Comparison of ENCODE assay signal across 8 mouse cellular contexts in the genomic region with DNA sequence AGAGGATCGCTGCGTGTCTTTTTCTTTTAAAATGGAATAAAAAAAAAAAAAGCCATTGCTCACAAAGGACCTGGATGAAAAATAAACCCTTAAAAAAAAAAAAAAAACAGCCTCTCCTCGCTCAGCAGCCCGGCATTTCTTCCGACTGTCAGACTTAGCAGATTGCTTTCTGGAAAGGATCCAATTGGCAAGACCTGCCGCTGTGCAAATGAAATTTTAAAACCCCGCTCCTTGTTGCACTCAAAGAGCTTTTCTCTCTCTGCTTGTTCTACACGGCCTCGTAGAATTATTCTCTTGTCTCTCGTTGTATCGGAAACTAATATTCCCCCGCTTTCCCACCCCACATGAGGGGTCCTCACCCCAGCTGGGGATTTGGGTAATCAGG.
DNase-seq lines count a peak whose midpoint lies in the region; ATAC-seq and TF ChIP-seq lines count a peak whose summit lies in the region.

No protein-coding gene starts in this region.

- peak in 1 of 2 experiments; percentile 14 for DNase-seq in left cerebral cortex, adult 2 months (ENCODE audit: extremely low spot score in 1 of 2, low spot score in 2 of 2)
- no peak for DNase-seq in left cerebral cortex, adult 11 months (ENCODE audit: low spot score)
- peak; percentile 58 for DNase-seq in lung, postnatal 10 days
- DNase-seq in stomach, postnatal 0 days (ENCODE audit: low spot score) = no peak
- no peak for DNase-seq in embryo, embryonic 9.5 days (ENCODE audit: extremely low spot score)
- no peak for DNase-seq in spleen, adult 12 weeks (ENCODE audit: low spot score)

- no peak for TF ChIP-seq EP300 in stomach, postnatal 0 days (optimal IDR thresholded peaks at IDR 0.05)

- no peak for TF ChIP-seq CTCF in left cerebral cortex, adult 2 months (IDR thresholded peaks at IDR 0.05)
- TF ChIP-seq CTCF in stomach, postnatal 0 days (IDR thresholded peaks at IDR 0.05; ENCODE audit: low read depth) = no peak

- peaks cover 41% of the 10 kb centered on the region for H3K4me1 ChIP-seq in forebrain, embryonic 16.5 days (replicated peaks; ENCODE audit: control insufficient read depth, insufficient read depth, low read length)
- H3K4me1 ChIP-seq in kidney, embryonic 15.5 days = peaks cover 24% of the 10 kb centered on the region
- no peaks in the 10 kb centered on the region for H3K4me1 ChIP-seq in stomach, postnatal 0 days (replicated peaks; ENCODE audit: control insufficient read depth, insufficient read depth)

- no peak overlapping the region for H3K27ac ChIP-seq in left cerebral cortex, adult 2 months
- peak overlapping the region; percentile 98 for H3K27ac ChIP-seq in forebrain, embryonic 16.5 days (ENCODE audit: low read length)
- H3K27ac ChIP-seq in kidney, embryonic 15.5 days = 0 out of 2 replicates have a peak overlapping the region, but pooled peaks have one; percentile 39
- no peak overlapping the region for H3K27ac ChIP-seq in stomach, postnatal 0 days (replicated peaks)

- WGBS in forebrain, embryonic 16.5 days = 13% methylated on average over 12 of the region's 12 CpGs
- 34% methylated on average over 12 of the region's 12 CpGs for WGBS in kidney, embryonic 15.5 days
- 18% methylated on average over 12 of the region's 12 CpGs for WGBS in stomach, postnatal 0 days

- peak overlapping the region; percentile 18; the same call in 1 of the 2 replicates for H3K4me3 ChIP-seq in left cerebral cortex, adult 2 months
- H3K4me3 ChIP-seq in forebrain, embryonic 16.5 days (replicated peaks; ENCODE audit: low read length) = peak overlapping the region; percentile 20
- peak overlapping the region; percentile 17; the same call in 1 of the 2 replicates for H3K4me3 ChIP-seq in kidney, embryonic 15.5 days (replicated peaks)
- peak overlapping the region; percentile 10; the same call in 1 of the 2 replicates for H3K4me3 ChIP-seq in stomach, postnatal 0 days (ENCODE audit: low read depth, low read length)

- ATAC-seq in forebrain, embryonic 16.5 days = peak; percentile 77
- no peak for ATAC-seq in kidney, embryonic 15.5 days (replicated peaks; ENCODE audit: low FRiP score)
- no peak for ATAC-seq in stomach, postnatal 0 days (ENCODE audit: low FRiP score, low TSS enrichment)

- H3K36me3 ChIP-seq in forebrain, embryonic 16.5 days (ENCODE audit: control insufficient read depth, insufficient read depth) = no peaks in the 10 kb centered on the region
- H3K36me3 ChIP-seq in kidney, embryonic 15.5 days = no peaks in the 10 kb centered on the region
- H3K36me3 ChIP-seq in stomach, postnatal 0 days (ENCODE audit: control insufficient read depth, insufficient read depth, low read length) = no peaks in the 10 kb centered on the region

- H3K9me3 ChIP-seq in forebrain, embryonic 16.5 days (ENCODE audit: control insufficient read depth, low read length) = no peaks in the 10 kb centered on the region
- no peaks in the 10 kb centered on the region for H3K9me3 ChIP-seq in kidney, embryonic 15.5 days (replicated peaks)
- H3K9me3 ChIP-seq in stomach, postnatal 0 days (ENCODE audit: control insufficient read depth, low read length) = no peaks in the 10 kb centered on the region

- peak overlapping the region; percentile 59 for H3K9ac ChIP-seq in forebrain, embryonic 16.5 days (replicated peaks; ENCODE audit: low read depth, low read length)
- H3K9ac ChIP-seq in kidney, embryonic 15.5 days = no peak overlapping the region
- no peak overlapping the region for H3K9ac ChIP-seq in stomach, postnatal 0 days (ENCODE audit: low read length)

- intact Hi-C loops in left cerebral cortex, adult 2 months (cut with DNase I) = no loop called here

- H3K4me2 ChIP-seq in forebrain, embryonic 16.5 days (ENCODE audit: low read length) = peak overlapping the region; percentile 51
- H3K4me2 ChIP-seq in kidney, embryonic 15.5 days = peak overlapping the region; percentile 52
- peak overlapping the region; percentile 56 for H3K4me2 ChIP-seq in stomach, postnatal 0 days (replicated peaks; ENCODE audit: low read depth)

- H3K27me3 ChIP-seq in forebrain, embryonic 16.5 days (replicated peaks; ENCODE audit: control insufficient read depth, insufficient read depth, low read length) = no peaks in the 10 kb centered on the region
- peaks cover 57% of the 10 kb centered on the region for H3K27me3 ChIP-seq in kidney, embryonic 15.5 days
- H3K27me3 ChIP-seq in stomach, postnatal 0 days (ENCODE audit: control insufficient read depth, insufficient read depth, low read length) = no peaks in the 10 kb centered on the region

Comparison
In these comparisons a context has a peak if more than half of its experiments do, and no peak if none do; other contexts are left out.
1. H3K27ac ChIP-seq: peak in forebrain, embryonic 16.5 days (single experiment) and kidney, embryonic 15.5 days (single experiment); none in left cerebral cortex, adult 2 months (single experiment) and stomach, postnatal 0 days (single experiment).
2. Peak in every context shown above with its lines, with median percentiles within 50 percentile points of each other: H3K4me3 ChIP-seq and H3K4me2 ChIP-seq.